Mouse (Mus musculus): Measurements from ENCODE around the gene Tmem156. TPM values are rescaled to one million over a fixed set of nuclear protein-coding genes. Genes with fewer than 3 reads are reported as not detected.

The Tmem156 gene
- polyA plus RNA-seq, 1 experiment, result not detected

GRCm38 (mm10) chr5:65069872-65070271, 22.1 kb downstream of the Tmem156 start:
- TF ChIP-seq CEBPB (IDR thresholded peaks at IDR 0.05; ENCODE audit: low read depth), result no peak
- no peak for TF ChIP-seq MYOD1 (IDR thresholded peaks at IDR 0.05; ENCODE audit: control insufficient read depth, insufficient read length, low read depth)
- TF ChIP-seq USF1 (IDR thresholded peaks at IDR 0.05; ENCODE audit: low read depth), result no peak
- TF ChIP-seq CTCF (IDR thresholded peaks at IDR 0.05; ENCODE audit: control insufficient read depth, insufficient read depth, insufficient read length), result no peak
- no peak for TF ChIP-seq MAX (IDR thresholded peaks at IDR 0.05)
- TF ChIP-seq MYOG (IDR thresholded peaks at IDR 0.05; ENCODE audit: control insufficient read depth, extremely low read depth, insufficient read length), result no peak
- no peak for TF ChIP-seq FOSL1 (IDR thresholded peaks at IDR 0.05; ENCODE audit: insufficient read depth, low read length, poor library complexity, severe bottlenecking)
- Histone ChIP-seq H3K79me2 (ENCODE audit: control insufficient read depth, insufficient read depth) (no peaks in the 10 kb centered on the region), H3K79me3 (ENCODE audit: low read depth) (no peaks in the 10 kb centered on the region), H3K27me3 (ENCODE audit: control insufficient read depth, insufficient read depth, insufficient read length) (no peaks in the 10 kb centered on the region), H3K4me3 (ENCODE audit: insufficient read depth, poor library complexity, severe bottlenecking) (no peak overlapping the region), H3ac (ENCODE audit: control insufficient read depth, insufficient read length, low read depth) (no peak overlapping the region), H3K36me3 (ENCODE audit: control insufficient read depth, insufficient read depth) (no peaks in the 10 kb centered on the region)

GRCm38 (mm10) chr5:65068166-65068565, 23.8 kb downstream of the Tmem156 start:
- Histone ChIP-seq H3K4me3 (ENCODE audit: insufficient read depth, poor library complexity, severe bottlenecking) (no peak overlapping the region), H3K36me3 (ENCODE audit: control insufficient read depth, insufficient read depth) (no peaks in the 10 kb centered on the region), H3ac (ENCODE audit: control insufficient read depth, insufficient read length, low read depth) (no peak overlapping the region), H3K27me3 (ENCODE audit: control insufficient read depth, insufficient read depth, insufficient read length) (no peaks in the 10 kb centered on the region), H3K79me2 (ENCODE audit: control insufficient read depth, insufficient read depth) (no peaks in the 10 kb centered on the region), H3K79me3 (ENCODE audit: low read depth) (no peaks in the 10 kb centered on the region)
- TF ChIP-seq MYOD1 (IDR thresholded peaks at IDR 0.05; ENCODE audit: control insufficient read depth, insufficient read length, low read depth) (no peak), MAX (IDR thresholded peaks at IDR 0.05) (no peak), USF1 (IDR thresholded peaks at IDR 0.05; ENCODE audit: low read depth) (no peak), CTCF (IDR thresholded peaks at IDR 0.05; ENCODE audit: control insufficient read depth, insufficient read depth, insufficient read length) (no peak), FOSL1 (IDR thresholded peaks at IDR 0.05; ENCODE audit: insufficient read depth, low read length, poor library complexity, severe bottlenecking) (no peak), CEBPB (IDR thresholded peaks at IDR 0.05; ENCODE audit: low read depth) (no peak), MYOG (IDR thresholded peaks at IDR 0.05; ENCODE audit: control insufficient read depth, extremely low read depth, insufficient read length) (no peak)

DNA sequence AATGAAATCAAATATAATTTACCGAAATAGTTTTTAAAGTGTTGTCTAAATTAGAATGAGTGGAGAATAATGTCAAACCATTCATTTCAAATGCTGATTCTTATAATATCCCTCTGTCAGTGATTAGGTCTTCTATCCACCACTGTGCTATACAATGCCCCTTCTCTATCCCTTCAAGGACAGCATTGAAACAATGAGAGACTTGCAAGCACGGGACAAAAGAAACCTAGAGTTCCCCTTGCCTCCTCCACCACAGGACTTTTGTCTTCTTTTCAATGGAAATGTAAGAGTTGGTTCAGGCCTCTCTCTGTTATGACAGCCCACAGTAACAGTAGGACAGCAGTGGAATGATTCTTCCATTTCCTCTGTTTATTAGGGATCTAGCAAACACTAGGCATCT, 28.7 kb downstream of the Tmem156 start:
- Histone ChIP-seq H3K36me3 (ENCODE audit: control insufficient read depth, insufficient read depth) (no peaks in the 10 kb centered on the region), H3ac (ENCODE audit: control insufficient read depth, insufficient read length, low read depth) (no peak overlapping the region), H3K79me3 (ENCODE audit: low read depth) (no peaks in the 10 kb centered on the region), H3K27me3 (ENCODE audit: control insufficient read depth, insufficient read depth, insufficient read length) (no peaks in the 10 kb centered on the region), H3K4me3 (ENCODE audit: insufficient read depth, poor library complexity, severe bottlenecking) (no peak overlapping the region), H3K79me2 (ENCODE audit: control insufficient read depth, insufficient read depth) (no peaks in the 10 kb centered on the region)
- TF ChIP-seq MYOG (IDR thresholded peaks at IDR 0.05; ENCODE audit: control insufficient read depth, extremely low read depth, insufficient read length) (no peak), MYOD1 (IDR thresholded peaks at IDR 0.05; ENCODE audit: control insufficient read depth, insufficient read length, low read depth) (no peak), MAX (IDR thresholded peaks at IDR 0.05) (no peak), FOSL1 (IDR thresholded peaks at IDR 0.05; ENCODE audit: insufficient read depth, low read length, poor library complexity, severe bottlenecking) (no peak), USF1 (IDR thresholded peaks at IDR 0.05; ENCODE audit: low read depth) (no peak), CTCF (IDR thresholded peaks at IDR 0.05; ENCODE audit: control insufficient read depth, insufficient read depth, insufficient read length) (no peak), CEBPB (IDR thresholded peaks at IDR 0.05; ENCODE audit: low read depth) (no peak)

- H3K79me3 ChIP-seq (ENCODE audit: low read depth), result no peaks in the 10 kb centered on the region
Measured at GRCm38 (mm10) chr5:65062236-65062635, 29.7 kb downstream of the Tmem156 start.

GRCm38 (mm10) chr5:65059806-65060205, 32.1 kb downstream of the Tmem156 start:
- Histone ChIP-seq H3K79me3 (ENCODE audit: low read depth) (no peaks in the 10 kb centered on the region), H3K27me3 (ENCODE audit: control insufficient read depth, insufficient read depth, insufficient read length) (no peaks in the 10 kb centered on the region), H3K79me2 (ENCODE audit: control insufficient read depth, insufficient read depth) (no peaks in the 10 kb centered on the region), H3ac (ENCODE audit: control insufficient read depth, insufficient read length, low read depth) (no peak overlapping the region), H3K36me3 (ENCODE audit: control insufficient read depth, insufficient read depth) (no peaks in the 10 kb centered on the region), H3K4me3 (ENCODE audit: insufficient read depth, poor library complexity, severe bottlenecking) (no peak overlapping the region)
- no peak for TF ChIP-seq MAX (IDR thresholded peaks at IDR 0.05)
- no peak for TF ChIP-seq USF1 (IDR thresholded peaks at IDR 0.05; ENCODE audit: low read depth)
- TF ChIP-seq CTCF (IDR thresholded peaks at IDR 0.05; ENCODE audit: control insufficient read depth, insufficient read depth, insufficient read length), result no peak
- TF ChIP-seq MYOD1 (IDR thresholded peaks at IDR 0.05; ENCODE audit: control insufficient read depth, insufficient read length, low read depth), result no peak
- no peak for TF ChIP-seq MYOG (IDR thresholded peaks at IDR 0.05; ENCODE audit: control insufficient read depth, extremely low read depth, insufficient read length)
- no peak for TF ChIP-seq CEBPB (IDR thresholded peaks at IDR 0.05; ENCODE audit: low read depth)

More at GRCm38 (mm10) chr5:65062236-65062635, 29.7 kb downstream of the Tmem156 start:
- no peaks in the 10 kb centered on the region for H3K36me3 ChIP-seq (ENCODE audit: control insufficient read depth, insufficient read depth)
- no peak overlapping the region for H3ac ChIP-seq (ENCODE audit: control insufficient read depth, insufficient read length, low read depth)
- no peaks in the 10 kb centered on the region for H3K27me3 ChIP-seq (ENCODE audit: control insufficient read depth, insufficient read depth, insufficient read length)
- TF ChIP-seq CTCF (IDR thresholded peaks at IDR 0.05; ENCODE audit: control insufficient read depth, insufficient read depth, insufficient read length) (no peak), MYOD1 (IDR thresholded peaks at IDR 0.05; ENCODE audit: control insufficient read depth, insufficient read length, low read depth) (no peak), USF1 (IDR thresholded peaks at IDR 0.05; ENCODE audit: low read depth) (no peak), MYOG (IDR thresholded peaks at IDR 0.05; ENCODE audit: control insufficient read depth, extremely low read depth, insufficient read length) (no peak), FOSL1 (IDR thresholded peaks at IDR 0.05; ENCODE audit: insufficient read depth, low read length, poor library complexity, severe bottlenecking) (no peak), MAX (IDR thresholded peaks at IDR 0.05) (no peak), CEBPB (IDR thresholded peaks at IDR 0.05; ENCODE audit: low read depth) (no peak)
- no peaks in the 10 kb centered on the region for H3K79me2 ChIP-seq (ENCODE audit: control insufficient read depth, insufficient read depth)
- H3K4me3 ChIP-seq (ENCODE audit: insufficient read depth, poor library complexity, severe bottlenecking), result no peak overlapping the region

GRCm38 (mm10) chr5:65057596-65057995, 34.3 kb downstream of the Tmem156 start:
- Histone ChIP-seq H3K79me2 (ENCODE audit: control insufficient read depth, insufficient read depth) (no peaks in the 10 kb centered on the region), H3K36me3 (ENCODE audit: control insufficient read depth, insufficient read depth) (no peaks in the 10 kb centered on the region), H3ac (ENCODE audit: control insufficient read depth, insufficient read length, low read depth) (no peak overlapping the region), H3K79me3 (ENCODE audit: low read depth) (no peaks in the 10 kb centered on the region), H3K27me3 (ENCODE audit: control insufficient read depth, insufficient read depth, insufficient read length) (no peaks in the 10 kb centered on the region), H3K4me3 (ENCODE audit: insufficient read depth, poor library complexity, severe bottlenecking) (no peak overlapping the region)
- no peak for TF ChIP-seq CEBPB (IDR thresholded peaks at IDR 0.05; ENCODE audit: low read depth)
- no peak for TF ChIP-seq USF1 (IDR thresholded peaks at IDR 0.05; ENCODE audit: low read depth)
- no peak for TF ChIP-seq FOSL1 (IDR thresholded peaks at IDR 0.05; ENCODE audit: insufficient read depth, low read length, poor library complexity, severe bottlenecking)
- no peak for TF ChIP-seq CTCF (IDR thresholded peaks at IDR 0.05; ENCODE audit: control insufficient read depth, insufficient read depth, insufficient read length)
- TF ChIP-seq MYOG (IDR thresholded peaks at IDR 0.05; ENCODE audit: control insufficient read depth, extremely low read depth, insufficient read length), result no peak
- no peak for TF ChIP-seq MYOD1 (IDR thresholded peaks at IDR 0.05; ENCODE audit: control insufficient read depth, insufficient read length, low read depth)
- TF ChIP-seq MAX (IDR thresholded peaks at IDR 0.05), result no peak
